Comparison of ENCODE assay signal across 8 mouse cellular contexts in genomic region chr16:64872841-64873240, GRCm38 (mm10). TPM values are rescaled to one million over a fixed set of nuclear protein-coding genes. Genes with fewer than 3 reads are reported as not detected.
DNase-seq lines count a peak whose midpoint lies in the region; ATAC-seq and TF ChIP-seq lines count a peak whose summit lies in the region.

No protein-coding gene starts in this region.

- intact Hi-C loops in left cerebral cortex, postnatal 36 days (cut with DNase I), result no loop called here
- intact Hi-C loops in left cerebral cortex, postnatal 14 days (cut with DNase I), result no loop called here

- TF ChIP-seq EP300 in MEL (IDR thresholded peaks at IDR 0.05; ENCODE audit: low read depth in 1 of 2, low read length in 2 of 2), result no peak
- TF ChIP-seq EP300 in heart, postnatal 0 days (IDR thresholded peaks at IDR 0.05; ENCODE audit: low read depth), result no peak

- H3K9me3 ChIP-seq in heart, embryonic 14.5 days (ENCODE audit: control insufficient read depth, low read length), result no peaks in the 10 kb centered on the region
- H3K9me3 ChIP-seq in MEL (replicated peaks; ENCODE audit: insufficient read depth, low read length), result no peaks in the 10 kb centered on the region
- no peaks in the 10 kb centered on the region for H3K9me3 ChIP-seq in heart, postnatal 0 days (replicated peaks; ENCODE audit: control insufficient read depth, low read length)

- 10% methylated on average over 7 of the region's 7 CpGs for WGBS in heart, embryonic 14.5 days
- WGBS in heart, postnatal 0 days, result 8% methylated on average over 7 of the region's 7 CpGs

- no peak for TF ChIP-seq RAD21 in MEL (IDR thresholded peaks at IDR 0.05; ENCODE audit: low read depth, low read length)

- no peaks in the 10 kb centered on the region for H3K36me3 ChIP-seq in heart, embryonic 14.5 days (ENCODE audit: control insufficient read depth, insufficient read depth, low read length)
- peaks cover 0 to 30% of the 10 kb centered on the region in 2 experiments; a peak in 2 of 4 replicates for H3K36me3 ChIP-seq in MEL (ENCODE audit: control insufficient read depth in 1 of 2, insufficient read depth in 2 of 2, low read length in 2 of 2)
- no peaks in the 10 kb centered on the region for H3K36me3 ChIP-seq in heart, postnatal 0 days (replicated peaks; ENCODE audit: control insufficient read depth, insufficient read depth, low read length)

- TF ChIP-seq POLR2A in MEL (IDR thresholded peaks at IDR 0.05; ENCODE audit: control insufficient read depth in 1 of 2, insufficient read depth in 1 of 2, low read depth in 1 of 2, low read length in 2 of 2, poor library complexity in 1 of 2), result no peak

- peak overlapping the region; percentile 71 for H3K4me2 ChIP-seq in heart, embryonic 14.5 days (ENCODE audit: low read length)
- peak overlapping the region; percentile 71 for H3K4me2 ChIP-seq in heart, postnatal 0 days (ENCODE audit: low read depth, low read length)

- H3K27ac ChIP-seq in heart, embryonic 14.5 days (replicated peaks in 1 of 2; ENCODE audit: control insufficient read depth in 1 of 2, insufficient read depth in 1 of 2, low read depth in 2 of 2, low read length in 2 of 2), result no peak overlapping the region
- H3K27ac ChIP-seq in MEL (ENCODE audit: control insufficient read depth, low read depth, low read length), result peak overlapping the region; percentile 59
- no peak overlapping the region for H3K27ac ChIP-seq in heart, postnatal 0 days (ENCODE audit: low read depth)

- peak overlapping the region; percentile 72 for H3K9ac ChIP-seq in heart, embryonic 14.5 days (ENCODE audit: low read length)
- peak overlapping the region; percentile 82 for H3K9ac ChIP-seq in MEL (ENCODE audit: control insufficient read depth, low read depth, low read length, poor library complexity, severe bottlenecking)
- H3K9ac ChIP-seq in heart, postnatal 0 days (replicated peaks; ENCODE audit: low read depth, low read length), result peak overlapping the region; percentile 45

- no peak for ATAC-seq in heart, embryonic 14.5 days (ENCODE audit: insufficient number of reproducible peaks, insufficient read depth, low FRiP score, low read depth)
- no peak for ATAC-seq in heart, postnatal 0 days (ENCODE audit: insufficient read depth, low read depth)
- 0 out of 2 replicates have a peak, but pooled peaks have one; percentile 6 for ATAC-seq in megakaryocyte progenitor cell, adult 5-6 weeks (replicated peaks; ENCODE audit: poor library complexity)

- peaks cover 3% of the 10 kb centered on the region; the same call in 1 of the 2 replicates for H3K79me2 ChIP-seq in MEL (ENCODE audit: control insufficient read depth, insufficient read depth, low read length, poor library complexity)

- peak overlapping the region; percentile 16 to 61; a peak in 3 of 4 replicates for H3K4me3 ChIP-seq in heart, embryonic 14.5 days (ENCODE audit: control insufficient read depth in 1 of 2, insufficient read depth in 1 of 2, low read depth in 1 of 2, low read length in 2 of 2)
- H3K4me3 ChIP-seq in MEL (ENCODE audit: control insufficient read depth in 1 of 2, insufficient read depth in 1 of 2, low read depth in 2 of 2, low read length in 2 of 2), result peak overlapping the region; percentile 63 to 92
- peak overlapping the region; percentile 92 for H3K4me3 ChIP-seq in heart, postnatal 0 days (ENCODE audit: low read depth, low read length)

- no peak for DNase-seq in heart, adult 8-10 months (ENCODE audit: low spot score)
- peak; percentile 56 for DNase-seq in MEL (ENCODE audit: low read depth, low spot score)
- DNase-seq in heart, postnatal 0 days (ENCODE audit: low spot score), result peak; percentile 18
- DNase-seq in layer of hippocampus, adult 9-11 months, result no peak
- DNase-seq in left cerebral cortex, postnatal 36 days (ENCODE audit: low spot score in 2 of 2), result no peak
- no peak for DNase-seq in left cerebral cortex, postnatal 14 days (ENCODE audit: low spot score in 2 of 2)

- H3K4me1 ChIP-seq in heart, embryonic 14.5 days (ENCODE audit: control insufficient read depth in 2 of 2, insufficient read depth in 2 of 2, low read length in 2 of 2), result no peaks in the 10 kb centered on the region
- peaks cover 7 to 16% of the 10 kb centered on the region in 2 experiments for H3K4me1 ChIP-seq in MEL (ENCODE audit: control insufficient read depth in 1 of 2, insufficient read depth in 2 of 2, low read length in 2 of 2)
- H3K4me1 ChIP-seq in heart, postnatal 0 days (ENCODE audit: control insufficient read depth, insufficient read depth), result no peaks in the 10 kb centered on the region

- H3K27me3 ChIP-seq in heart, embryonic 14.5 days (ENCODE audit: control insufficient read depth, insufficient read depth, low read length), result no peaks in the 10 kb centered on the region
- H3K27me3 ChIP-seq in MEL (ENCODE audit: control insufficient read depth in 1 of 2, insufficient read depth in 2 of 2, low read length in 2 of 2), result no peaks in the 10 kb centered on the region
- no peaks in the 10 kb centered on the region for H3K27me3 ChIP-seq in heart, postnatal 0 days (ENCODE audit: control insufficient read depth, insufficient read depth, low read length)

- TF ChIP-seq CTCF in MEL (IDR thresholded peaks at IDR 0.05 in 2 of 3, conservative IDR thresholded peaks at IDR 0.05 in 1 of 3; ENCODE audit: control insufficient read depth in 1 of 3, insufficient read depth in 1 of 3, low read depth in 2 of 3, low read length in 3 of 3, poor library complexity in 1 of 3, severe bottlenecking in 1 of 3), result no peak
- TF ChIP-seq CTCF in heart, postnatal 0 days (IDR thresholded peaks at IDR 0.05; ENCODE audit: low read depth), result no peak

TF ChIP-seq in MEL, 35 proteins besides CTCF, POLR2A, EP300 and RAD21:
- TF ChIP-seq POLR2AphosphoS5 (IDR thresholded peaks at IDR 0.05; ENCODE audit: borderline replicate concordance, low read depth, low read length) (no peak), TBP (IDR thresholded peaks at IDR 0.05; ENCODE audit: low read depth, low read length) (0 out of 2 replicates have a peak, but pooled peaks have one; percentile 21), CHD1 (IDR thresholded peaks at IDR 0.05; ENCODE audit: low read depth, low read length) (peak; percentile 24; the same call in 1 of the 2 replicates), HCFC1 (IDR thresholded peaks at IDR 0.05; ENCODE audit: low read depth, low read length) (0 out of 2 replicates have a peak, but pooled peaks have one; percentile 22), KAT2A (conservative IDR thresholded peaks at IDR 0.05; ENCODE audit: low read depth, low read length) (no peak)

RNA-seq across cellular contexts. Expression of gene Cggbp1, which starts 21.0 kb away (rescaled TPM):
- 59.1 and 65.2 TPM in 2 replicates for polyA plus RNA-seq in heart, embryonic 14.5 days (2014; fragmentation: Nextera tagmentation; extraction: Ambion mirVana)
- total RNA-seq in heart, adult 8-10 months (2022), result 10 to 100 TPM; 29.4 to 42.2 (median 38.7) TPM
- 35.1 and 36.3 TPM in 2 replicates for total RNA-seq in MEL (2012; rRNA removed)
- polyA plus RNA-seq in MEL (2012; ENCODE audit: insufficient read depth in 1 of 2, insufficient read length in 2 of 2, low read depth in 1 of 2, low replicate concordance in 2 of 2, missing spikeins in 1 of 2), result 10 to 100 TPM; 62.2 to 65.5 TPM
- 28.9 and 29.6 TPM in 2 replicates for total RNA-seq in heart, postnatal 0 days (2014; rRNA removed; ENCODE audit: low replicate concordance)
- 27.5 and 29.5 TPM in 2 replicates for polyA plus RNA-seq in heart, postnatal 0 days (2015; fragmentation: Nextera tagmentation; extraction: Ambion mirVana)
- 119 and 134 TPM in 2 replicates for total RNA-seq in megakaryocyte progenitor cell, adult 5-6 weeks (2015)
- total RNA-seq in megakaryocyte progenitor cell, adult 5-6 weeks (2017), result 81.9 and 107 TPM in 2 replicates
- total RNA-seq in left cerebral cortex, postnatal 36 days (2021), result 10 to 100 TPM; 58.2 to 59.4 TPM
- total RNA-seq in left cerebral cortex, postnatal 14 days (2021), result 10 to 100 TPM; 55.4 to 58.3 TPM

RNA-seq across cellular contexts. Expression of gene Zfp654, which starts 21.4 kb away (rescaled TPM):
- 7.0 and 9.0 TPM in 2 replicates for polyA plus RNA-seq in heart, embryonic 14.5 days (2014; fragmentation: Nextera tagmentation; extraction: Ambion mirVana)
- 10 to 100 TPM in 1 of 4 experiments, 1 to 10 TPM in 3; 8.8 to 10.0 (median 9.6) TPM for total RNA-seq in heart, adult 8-10 months (2022)
- 5.0 and 5.9 TPM in 2 replicates for total RNA-seq in MEL (2012; rRNA removed)
- polyA plus RNA-seq in MEL (2012; ENCODE audit: insufficient read depth in 1 of 2, insufficient read length in 2 of 2, low read depth in 1 of 2, low replicate concordance in 2 of 2, missing spikeins in 1 of 2), result 10 to 100 TPM in 1 of 2 experiments, 1 to 10 TPM in 1; 6.9 to 61.6 TPM
- total RNA-seq in heart, postnatal 0 days (2014; rRNA removed; ENCODE audit: low replicate concordance), result 5.4 and 8.9 TPM in 2 replicates
- 3.0 and 3.3 TPM in 2 replicates for polyA plus RNA-seq in heart, postnatal 0 days (2015; fragmentation: Nextera tagmentation; extraction: Ambion mirVana)
- total RNA-seq in megakaryocyte progenitor cell, adult 5-6 weeks (2015), result 28.5 and 29.3 TPM in 2 replicates
- 12.6 and 19.9 TPM in 2 replicates for total RNA-seq in megakaryocyte progenitor cell, adult 5-6 weeks (2017)
- total RNA-seq in left cerebral cortex, postnatal 36 days (2021), result 10 to 100 TPM; 16.0 to 17.4 TPM
- total RNA-seq in left cerebral cortex, postnatal 14 days (2021), result 10 to 100 TPM; 13.5 to 13.8 TPM

Comparison
In these comparisons a context has a peak if more than half of its experiments do, and no peak if none do; other contexts are left out.
1. DNase-seq: peak in MEL (single experiment) and heart, postnatal 0 days (single experiment); none in heart, adult 8-10 months (single experiment), layer of hippocampus, adult 9-11 months (single experiment), left cerebral cortex, postnatal 36 days (0 of 2) and left cerebral cortex, postnatal 14 days (0 of 2).
2. H3K4me3 ChIP-seq: peak in every context shown above with its lines; median percentile 92 in heart, postnatal 0 days; 78 in MEL; 38 in heart, embryonic 14.5 days.
3. Peak in every context shown above with its lines, with median percentiles within 50 percentile points of each other: H3K9ac ChIP-seq.